Mouse (Mus musculus) cerebral cortex, adult 2 months (tissue): ENCODE measurements around the gene Qrsl1.

ENCODE experiments used
- WGBS: fragments of 180-500 bp; shearing (Covaris S2); methylation state at CpG from one replicate; pipeline ENCODE4 v1.1.7; 2018; 5-methylcytosine and 5-hydroxymethylcytosine counted together

The Qrsl1 gene

GRCm38 (mm10) chr10:43901578-43902194 lies at the start of gene Qrsl1, which contains the start of gene Rtn4ip1:
TSS of gene Qrsl1 (minus strand) at chr10:43901745.
TSS of gene Rtn4ip1 (plus strand) at chr10:43901807.
- under 1% methylated on average over 40 of the region's 40 CpGs for WGBS

GRCm38 (mm10) chr10:43945435-43945834 lies 43.9 kb upstream of the Qrsl1 start:
- WGBS: 87% methylated on average over 4 of the region's 4 CpGs

GRCm38 (mm10) chr10:43943736-43944135 lies 42.2 kb upstream of the Qrsl1 start:
- WGBS: 68% methylated on average over 4 of the region's 4 CpGs

- WGBS: 92% methylated on average over 6 of the region's 6 CpGs
Observed at GRCm38 (mm10) chr10:43939136-43939662, 37.7 kb upstream of the Qrsl1 start.

GRCm38 (mm10) chr10:43928596-43928995 lies 27.1 kb upstream of the Qrsl1 start:
- WGBS: 74% methylated on average over 5 of the region's 5 CpGs

GRCm38 (mm10) chr10:43927736-43928135 lies 26.2 kb upstream of the Qrsl1 start:
- 74% methylated on average over 8 of the region's 8 CpGs for WGBS

GRCm38 (mm10) chr10:43925776-43926175 lies 24.2 kb upstream of the Qrsl1 start:
- WGBS: 92% methylated on average over 9 of the region's 9 CpGs

GRCm38 (mm10) chr10:43923096-43923495 lies 21.6 kb upstream of the Qrsl1 start:
- WGBS: 96% methylated on average over 3 of the region's 3 CpGs

- WGBS: 45% methylated on average over 17 of the region's 17 CpGs
Observed at GRCm38 (mm10) chr10:43918696-43919608, 17.4 kb upstream of the Qrsl1 start.

- WGBS: 84% methylated on average over 2 of the region's 2 CpGs
Observed at GRCm38 (mm10) chr10:43916737-43917136, 15.2 kb upstream of the Qrsl1 start.

- 86% methylated on average over 12 of the region's 12 CpGs for WGBS
Observed at GRCm38 (mm10) chr10:43916181-43916580, 14.6 kb upstream of the Qrsl1 start.

- WGBS: 90% methylated on average over 3 of the region's 3 CpGs
Observed at GRCm38 (mm10) chr10:43912236-43912635, 10.7 kb upstream of the Qrsl1 start.

- 82% methylated on average over 8 of the region's 8 CpGs for WGBS
Observed at GRCm38 (mm10) chr10:43910873-43911142, 9.3 kb upstream of the Qrsl1 start.

- WGBS: 78% methylated on average over 12 of the region's 12 CpGs
Observed at GRCm38 (mm10) chr10:43910032-43910872, 8.7 kb upstream of the Qrsl1 start.

GRCm38 (mm10) chr10:43904569-43904968 lies 3.0 kb upstream of the Qrsl1 start:
- 98% methylated on average over 1 of the region's 1 CpGs for WGBS

- WGBS: 5% methylated on average over 29 of the region's 30 CpGs
Observed at GRCm38 (mm10) chr10:43900883-43901570, 518 bp downstream of the Qrsl1 start.

GRCm38 (mm10) chr10:43898276-43898675 lies 3.3 kb downstream of the Qrsl1 start:
- WGBS: 94% methylated on average over 7 of the region's 7 CpGs

- WGBS: 93% methylated on average over 8 of the region's 8 CpGs
Observed at GRCm38 (mm10) chr10:43896065-43896464, 5.5 kb downstream of the Qrsl1 start.

- WGBS: over 99% methylated on average over 4 of the region's 4 CpGs
Observed at GRCm38 (mm10) chr10:43892971-43893370, 8.6 kb downstream of the Qrsl1 start.

GRCm38 (mm10) chr10:43888976-43889375 lies 12.6 kb downstream of the Qrsl1 start:
- 88% methylated on average over 16 of the region's 16 CpGs for WGBS

GRCm38 (mm10) chr10:43887676-43888075 lies 13.9 kb downstream of the Qrsl1 start:
- 73% methylated on average over 9 of the region's 9 CpGs for WGBS
